ENCODE assay signal across 9 mouse cellular contexts in the genomic region with DNA sequence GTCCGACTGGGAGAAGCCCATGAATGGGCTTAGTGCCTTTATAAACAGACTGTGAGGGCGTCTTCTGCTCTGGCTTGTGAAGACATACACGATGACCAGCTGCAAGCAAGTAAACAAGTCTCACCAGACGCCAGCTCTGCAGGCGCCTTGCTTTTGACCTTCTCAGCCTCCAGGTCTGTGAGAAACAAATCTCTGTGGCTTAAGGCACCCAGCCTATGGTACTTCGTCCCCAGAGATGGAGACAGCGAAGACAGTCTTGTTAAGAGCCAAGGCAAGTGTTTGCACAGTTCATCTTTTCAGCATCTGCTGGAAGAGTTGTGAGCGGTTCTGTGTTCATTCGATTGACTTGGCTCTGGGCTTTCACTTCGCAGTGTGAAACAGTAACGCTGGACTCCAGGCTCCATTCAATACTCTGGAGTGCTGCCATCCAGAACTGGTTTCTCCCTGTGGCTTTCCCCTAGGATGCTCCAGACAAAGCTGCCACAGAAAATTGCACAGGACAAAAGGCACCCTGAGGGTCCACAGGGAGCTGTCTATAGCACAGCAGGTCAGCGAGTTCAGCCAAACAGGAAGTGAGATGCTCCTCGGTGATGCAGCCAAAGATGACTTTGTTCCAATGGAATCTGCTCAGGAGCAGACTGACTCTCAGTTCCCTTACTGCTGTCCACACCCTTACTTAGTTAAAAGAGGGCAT.
DNase-seq lines count a peak whose midpoint lies in the region; ATAC-seq lines count a peak whose summit lies in the region.
"Had no signal": no experiment of that assay in that cellular context is flagged by ENCODE, and none has a peak within 500 bp of the region (broad histone marks: within the 10 kb centered on the region; RNA-seq: fewer than 3 reads in every experiment).

No protein-coding gene starts in this region.

- DNase-seq in embryo, embryonic 10 days (ENCODE audit: low spot score) = peak; percentile 19
- DNase-seq in embryo, embryonic 9.5 days (ENCODE audit: extremely low spot score) = no peak
- DNase-seq in 3134 (ENCODE audit: extremely low read depth, insufficient read length, low spot score) = peak; percentile 27
- DNase-seq in cerebellum, postnatal 10 days = peak; percentile 52 to 59
- DNase-seq in spleen, postnatal 4 days (ENCODE audit: low spot score in 2 of 2) = no peak
- no peak for DNase-seq in natural killer cell, adult 2 months (ENCODE audit: low spot score in 2 of 2)
- no peak for DNase-seq in kidney, postnatal 25 days
- DNase-seq: thymus, adult 2 months had no signal

- H3K9ac ChIP-seq in hindbrain, embryonic 15.5 days = no peak overlapping the region

- H3K4me3 ChIP-seq in hindbrain, embryonic 15.5 days = no peak overlapping the region

- H3K27me3 ChIP-seq in hindbrain, embryonic 15.5 days = no peaks in the 10 kb centered on the region

- H3K36me3 ChIP-seq in hindbrain, embryonic 15.5 days = no peaks in the 10 kb centered on the region

- H3K27ac ChIP-seq in hindbrain, embryonic 15.5 days (replicated peaks) = peak overlapping the region; percentile 35

- H3K4me2 ChIP-seq in hindbrain, embryonic 15.5 days = no peak overlapping the region

- no peaks in the 10 kb centered on the region for H3K9me3 ChIP-seq in hindbrain, embryonic 15.5 days

- H3K4me1 ChIP-seq in hindbrain, embryonic 15.5 days (replicated peaks) = 0 out of 2 replicates have a peak, but pooled peaks cover 4% of the 10 kb centered on the region

- ATAC-seq in hindbrain, embryonic 15.5 days (ENCODE audit: low FRiP score, low read depth) = peak; percentile 89

- 40% methylated on average over 13 of the region's 13 CpGs for WGBS in hindbrain, embryonic 15.5 days

Comparison
In these comparisons a context has a peak if more than half of its experiments do, and no peak if none do; other contexts are left out.
1. DNase-seq: peak in embryo, embryonic 10 days (single experiment), 3134 (single experiment) and cerebellum, postnatal 10 days (2 of 2); none in embryo, embryonic 9.5 days (single experiment), spleen, postnatal 4 days (0 of 2), natural killer cell, adult 2 months (0 of 2) and kidney, postnatal 25 days (0 of 2).